Mouse (Mus musculus) MEL (cell line): ENCODE data around the gene Stfa2. TPM values are rescaled to one million over a fixed set of nuclear protein-coding genes. Genes with fewer than 3 reads are reported as not detected.
"Not testable (repeated sequence)": the region's sequence is repeated elsewhere in the genome, so short reads cannot be mapped to it uniquely, and the experiment has no call there.

Experiments used
- DNase-seq: peaks from one replicate; pipeline ENCODE4 v3.0.0; 2011; ENCODE audit warnings: low read depth, low spot score
- H3K27ac ChIP-seq: 2 replicates; pipeline ENCODE4 v1.5.1; 2012; ENCODE audit warnings: low read depth, mild to moderate bottlenecking, control low read depth, low read length, moderate library complexity; ENCODE audit not compliant: control insufficient read depth
- H3K27me3 ChIP-seq, 2 experiments: fragments of 150-350 bp in 1 of 2; sonication (generic) in 1 of 2; 2 replicates each; pipeline ENCODE4 v1.6.1; 2012; ENCODE audit warnings: low read length in 2 of 2, mild to moderate bottlenecking in 2 of 2, improper control_type of control experiment in 1 of 2, moderate library complexity in 1 of 2; ENCODE audit not compliant: insufficient read depth in 2 of 2, control insufficient read depth in 1 of 2
- H3K36me3 ChIP-seq, 2 experiments: 2 replicates each; pipeline ENCODE4 v1.6.1; 2012 to 2014; ENCODE audit warnings: low read length in 2 of 2, improper control_type of control experiment in 1 of 2, inconsistent platforms in 1 of 2, mild to moderate bottlenecking in 1 of 2; ENCODE audit not compliant: insufficient read depth in 2 of 2, control insufficient read depth in 1 of 2
- H3K4me1 ChIP-seq, 2 experiments: fragments of 150-350 bp in 1 of 2; sonication (generic) in 1 of 2; 2 replicates each; pipeline ENCODE4 v1.6.1; 2012; ENCODE audit warnings: low read length in 2 of 2, improper control_type of control experiment in 1 of 2, mild to moderate bottlenecking in 1 of 2; ENCODE audit not compliant: insufficient read depth in 2 of 2, control insufficient read depth in 1 of 2
- H3K4me3 ChIP-seq, 2 experiments: fragments of 150-350 bp in 1 of 2; sonication (generic) in 1 of 2; 2 replicates each; pipeline ENCODE4 v1.5.1; 2012; ENCODE audit warnings: low read depth in 2 of 2, low read length in 2 of 2, mild to moderate bottlenecking in 2 of 2, moderate library complexity in 2 of 2, control low read depth in 1 of 2, improper control_type of control experiment in 1 of 2; ENCODE audit not compliant: control insufficient read depth in 1 of 2, insufficient read depth in 1 of 2
- H3K79me2 ChIP-seq: 2 replicates; pipeline ENCODE4 v1.6.1; 2012; ENCODE audit warnings: mild to moderate bottlenecking, low read length, moderate library complexity; ENCODE audit not compliant: control insufficient read depth, poor library complexity, insufficient read depth
- H3K9ac ChIP-seq: 2 replicates; pipeline ENCODE4 v1.6.1; 2012; ENCODE audit warnings: low read depth, mild to moderate bottlenecking, control low read depth, low read length, moderate library complexity; ENCODE audit not compliant: control insufficient read depth, poor library complexity, severe bottlenecking
- H3K9me3 ChIP-seq: fragments of 150-350 bp; sonication (generic); replicated peaks from 2 replicates; pipeline ENCODE4 v1.6.1; 2012; ENCODE audit warnings: mild to moderate bottlenecking, low read length, improper control_type of control experiment, moderate library complexity; ENCODE audit not compliant: insufficient read depth
- polyA plus RNA-seq, 2 experiments: library from polyadenylated mRNA; stranded (reverse) in 1 of 2; unstranded in 1 of 2; fragments of >175 nt in 1 of 2; fragments of >200 nt in 1 of 2; gene quantifications; 2 replicates each; pipeline versions ENCODE4 v1.2.1 to v1.2.4; 2012; ENCODE audit warnings: low replicate concordance in 2 of 2, low read depth in 1 of 2; ENCODE audit not compliant: insufficient read length in 2 of 2, insufficient read depth in 1 of 2, missing spikeins in 1 of 2
- total RNA-seq: library from RNA; depleted of rRNA; stranded (reverse); fragments of 300-350 nt; gene quantifications from 2 replicates; pipeline ENCODE4 v1.2.3, GENCODE M21; 2012; rRNA removed

Gene Stfa2
- total and polyA plus RNA-seq, 3 experiments = not detected

GRCm38 (mm10) chr16:36367648-36368047 lies 40.6 kb downstream of the Stfa2 start, which contains the start of gene BC100530:
TSS of gene BC100530 (minus strand) at chr16:36367748.
- H3K9ac ChIP-seq, H3K79me2 ChIP-seq, H3K4me1 ChIP-seq, DNase-seq, H3K27me3 ChIP-seq, H3K4me3 ChIP-seq, H3K27ac ChIP-seq, H3K36me3 ChIP-seq, H3K9me3 ChIP-seq: not testable (repeated sequence)

Other genes with a start within 250 kb of the Stfa2 start
- gene Gm5483, start 224.2 kb downstream of the Stfa2 start, total RNA-seq = not detected in 2 replicates
- gene Gm5483, start 224.2 kb downstream of the Stfa2 start, polyA plus RNA-seq = not detected
- gene Gm5416, start 198.1 kb downstream of the Stfa2 start, total RNA-seq = not detected in 2 replicates
- gene Gm5416, start 198.1 kb downstream of the Stfa2 start, polyA plus RNA-seq = not detected
- gene 2010005H15Rik, start 187.0 kb downstream of the Stfa2 start, total RNA-seq = 0.29 and 0.46 TPM in 2 replicates
- gene 2010005H15Rik, start 187.0 kb downstream of the Stfa2 start, polyA plus RNA-seq = under 1 TPM in 1 of 2 experiments, not detected in 1; 0.11 TPM
- not detected in 2 replicates for gene Stfa1, start 131.5 kb downstream of the Stfa2 start, total RNA-seq
- not detected for gene Stfa1, start 131.5 kb downstream of the Stfa2 start, polyA plus RNA-seq
- gene BC117090, start 74.1 kb downstream of the Stfa2 start, total RNA-seq = not detected in 2 replicates
- gene BC117090, start 74.1 kb downstream of the Stfa2 start, polyA plus RNA-seq = not detected
- not detected in 2 replicates for gene BC100530, start 40.7 kb downstream of the Stfa2 start, total RNA-seq
- gene BC100530, start 40.7 kb downstream of the Stfa2 start, polyA plus RNA-seq = not detected
- not detected in 2 replicates for gene Stfa3, start 46.9 kb upstream of the Stfa2 start, total RNA-seq
- gene Stfa3, start 46.9 kb upstream of the Stfa2 start, polyA plus RNA-seq = not detected
- gene Casr, start 153.7 kb upstream of the Stfa2 start, total RNA-seq = not detected in 2 replicates
- not detected for gene Casr, start 153.7 kb upstream of the Stfa2 start, polyA plus RNA-seq